ENCODE assay signal across 8 mouse cellular contexts in the genomic region with DNA sequence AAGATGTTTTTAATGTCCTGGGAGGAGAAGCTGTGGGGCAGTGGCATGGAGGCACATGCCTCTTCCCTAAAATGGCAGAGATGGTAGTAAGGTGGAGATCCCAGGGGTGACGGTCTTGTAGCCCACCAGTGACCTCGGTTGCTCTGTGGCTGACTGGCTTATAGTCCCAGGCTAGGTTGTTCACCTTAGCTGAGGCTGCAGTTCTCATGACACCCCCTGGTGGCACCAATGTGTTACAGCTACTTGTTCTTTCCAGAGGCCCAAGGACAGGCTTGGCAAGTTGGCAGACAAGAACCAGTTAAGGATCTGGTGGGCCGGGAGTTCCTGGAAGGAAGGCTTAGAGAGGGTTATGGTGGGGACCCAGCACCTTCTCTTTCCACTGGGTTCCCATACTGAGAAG. TPM values are rescaled to one million over a fixed set of nuclear protein-coding genes. Genes with fewer than 3 reads are reported as not detected.
DNase-seq lines count a peak whose midpoint lies in the region; ATAC-seq and TF ChIP-seq lines count a peak whose summit lies in the region.

No protein-coding gene starts in this region.

- no peak; the same call in 1 of the 2 replicates for ATAC-seq in forebrain, embryonic 15.5 days (replicated peaks)
- peak; percentile 65 for ATAC-seq in erythroblast, adult 5-6 weeks (replicated peaks; ENCODE audit: low FRiP score, poor library complexity, severe bottlenecking)

- peaks cover 20% of the 10 kb centered on the region; the same call in 1 of the 2 replicates for H3K27me3 ChIP-seq in forebrain, embryonic 10.5 days (ENCODE audit: poor library complexity, severe bottlenecking)
- no peaks in the 10 kb centered on the region for H3K27me3 ChIP-seq in forebrain, embryonic 15.5 days
- peaks cover 14% of the 10 kb centered on the region; the same call in 1 of the 2 replicates for H3K27me3 ChIP-seq in hindbrain, embryonic 10.5 days (ENCODE audit: insufficient read depth, poor library complexity, severe bottlenecking)
- H3K27me3 ChIP-seq in small intestine, adult 2 months (ENCODE audit: control insufficient read depth, insufficient read depth, low read length), result no peaks in the 10 kb centered on the region

- H3K36me3 ChIP-seq in forebrain, embryonic 10.5 days (replicated peaks), result no peaks in the 10 kb centered on the region; the same call in 1 of the 2 replicates
- H3K36me3 ChIP-seq in forebrain, embryonic 15.5 days, result peaks cover 3% of the 10 kb centered on the region; the same call in 1 of the 2 replicates
- 0 out of 2 replicates have a peak, but pooled peaks cover 3% of the 10 kb centered on the region for H3K36me3 ChIP-seq in hindbrain, embryonic 10.5 days
- H3K36me3 ChIP-seq in small intestine, adult 2 months (ENCODE audit: control insufficient read depth, insufficient read depth, low read length), result no peaks in the 10 kb centered on the region

- H3K27ac ChIP-seq in forebrain, embryonic 10.5 days, result no peak overlapping the region
- no peak overlapping the region for H3K27ac ChIP-seq in forebrain, embryonic 15.5 days (replicated peaks)
- no peak overlapping the region for H3K27ac ChIP-seq in hindbrain, embryonic 10.5 days
- no peak overlapping the region for H3K27ac ChIP-seq in small intestine, adult 2 months (ENCODE audit: insufficient read depth, low read depth, low read length)

- TF ChIP-seq POLR2A in brain, embryonic 14.5 days (IDR thresholded peaks at IDR 0.05; ENCODE audit: borderline replicate concordance, extremely low read depth, insufficient read depth, insufficient read length, poor library complexity, severe bottlenecking), result no peak
- TF ChIP-seq POLR2A in small intestine, adult 2 months (IDR thresholded peaks at IDR 0.05; ENCODE audit: low read depth, low read length), result no peak

- H3K4me3 ChIP-seq in forebrain, embryonic 10.5 days, result no peak overlapping the region
- no peak overlapping the region for H3K4me3 ChIP-seq in forebrain, embryonic 15.5 days
- H3K4me3 ChIP-seq in hindbrain, embryonic 10.5 days, result no peak overlapping the region
- no peak overlapping the region for H3K4me3 ChIP-seq in small intestine, adult 2 months (ENCODE audit: low read depth, low read length)

- DNase-seq in forebrain, embryonic 10.5 days (ENCODE audit: extremely low spot score, low spot score), result peak; percentile 63
- peak; percentile 88 for DNase-seq in brain, embryonic 14.5 days (ENCODE audit: low read depth)
- peak; percentile 69 for DNase-seq in hindbrain, embryonic 10.5 days (ENCODE audit: low spot score)
- peak; percentile 64 for DNase-seq in left cerebral cortex, adult 11 months (ENCODE audit: low spot score)
- DNase-seq in mesoderm, embryonic 11.5 days (ENCODE audit: low read depth, low spot score), result peak; percentile 86

- H3K4me1 ChIP-seq in forebrain, embryonic 10.5 days, result peaks cover 10% of the 10 kb centered on the region
- peaks cover 22% of the 10 kb centered on the region for H3K4me1 ChIP-seq in forebrain, embryonic 15.5 days
- peaks cover 9% of the 10 kb centered on the region for H3K4me1 ChIP-seq in hindbrain, embryonic 10.5 days (replicated peaks)
- no peaks in the 10 kb centered on the region for H3K4me1 ChIP-seq in small intestine, adult 2 months (ENCODE audit: control insufficient read depth, insufficient read depth, insufficient read length, low read length)

- no peak overlapping the region for H3K4me2 ChIP-seq in forebrain, embryonic 15.5 days (replicated peaks)

- no peak overlapping the region for H3K9ac ChIP-seq in forebrain, embryonic 15.5 days (replicated peaks)

- WGBS in forebrain, embryonic 10.5 days, result 45% methylated on average over 3 of the region's 3 CpGs
- 25% methylated on average over 3 of the region's 3 CpGs for WGBS in forebrain, embryonic 15.5 days
- 44% methylated on average over 3 of the region's 3 CpGs for WGBS in hindbrain, embryonic 10.5 days
- 18% methylated on average over 3 of the region's 3 CpGs for WGBS in small intestine, adult 2 months

- peak; percentile 80 for TF ChIP-seq CTCF in brain, embryonic 14.5 days (IDR thresholded peaks at IDR 0.05; ENCODE audit: borderline replicate concordance, extremely low read depth, insufficient read depth, insufficient read length)
- peak; percentile 76; the same call in 1 of the 2 replicates for TF ChIP-seq CTCF in small intestine, adult 2 months (IDR thresholded peaks at IDR 0.05; ENCODE audit: extremely low read depth, insufficient read length, insufficient replicate concordance, low read depth, low read length)

- no peaks in the 10 kb centered on the region for H3K9me3 ChIP-seq in forebrain, embryonic 10.5 days
- no peaks in the 10 kb centered on the region for H3K9me3 ChIP-seq in forebrain, embryonic 15.5 days
- H3K9me3 ChIP-seq in hindbrain, embryonic 10.5 days, result no peaks in the 10 kb centered on the region

RNA-seq across cellular contexts. Expression of a gene that starts 21.4 kb away (rescaled TPM):
- polyA plus RNA-seq in forebrain, embryonic 10.5 days (2016; fragmentation: Nextera tagmentation; extraction: Ambion mirVana), result 0.44 and 0.45 TPM in 2 replicates
- 0.40 and 1.1 TPM in 2 replicates for polyA plus RNA-seq in forebrain, embryonic 15.5 days (2015; fragmentation: Nextera tagmentation; extraction: Ambion mirVana)
- polyA plus RNA-seq in brain, embryonic 14.5 days (2012; rRNA removed), result 1.4 and 2.0 TPM in 2 replicates
- total RNA-seq in erythroblast, adult 5-6 weeks (2015; ENCODE audit: low replicate concordance), result not detected in 2 replicates
- total RNA-seq in erythroblast, adult 5-6 weeks (2017; ENCODE audit: low replicate concordance), result not detected in 2 replicates
- 1.9 and 2.0 TPM in 2 replicates for polyA plus RNA-seq in hindbrain, embryonic 10.5 days (2016; fragmentation: Nextera tagmentation; extraction: Ambion mirVana)
- 5.5 and 5.9 TPM in 2 replicates for polyA plus RNA-seq in small intestine, adult 2 months (2012; rRNA removed)

RNA-seq across cellular contexts. Expression of a gene that starts 46.8 kb away (rescaled TPM):
- polyA plus RNA-seq in forebrain, embryonic 10.5 days (2016; fragmentation: Nextera tagmentation; extraction: Ambion mirVana), result 0.16 and 0.24 TPM in 2 replicates
- polyA plus RNA-seq in forebrain, embryonic 15.5 days (2015; fragmentation: Nextera tagmentation; extraction: Ambion mirVana), result 1.5 and 3.0 TPM in 2 replicates
- polyA plus RNA-seq in brain, embryonic 14.5 days (2012; rRNA removed), result 2.3 and 2.5 TPM in 2 replicates
- not detected in 2 replicates for total RNA-seq in erythroblast, adult 5-6 weeks (2015; ENCODE audit: low replicate concordance)
- total RNA-seq in erythroblast, adult 5-6 weeks (2017; ENCODE audit: low replicate concordance), result 0.94 TPM in 1 of 2 replicates, not detected in the other
- polyA plus RNA-seq in hindbrain, embryonic 10.5 days (2016; fragmentation: Nextera tagmentation; extraction: Ambion mirVana), result 0.70 and 2.7 TPM in 2 replicates
- polyA plus RNA-seq in small intestine, adult 2 months (2012; rRNA removed), result 0.41 and 0.87 TPM in 2 replicates

RNA-seq across cellular contexts. Expression of a gene that starts 47.0 kb away (rescaled TPM):
- 0.77 and 2.6 TPM in 2 replicates for polyA plus RNA-seq in forebrain, embryonic 10.5 days (2016; fragmentation: Nextera tagmentation; extraction: Ambion mirVana)
- 8.9 and 10.3 TPM in 2 replicates for polyA plus RNA-seq in forebrain, embryonic 15.5 days (2015; fragmentation: Nextera tagmentation; extraction: Ambion mirVana)
- polyA plus RNA-seq in brain, embryonic 14.5 days (2012; rRNA removed), result 50.2 and 85.2 TPM in 2 replicates
- total RNA-seq in erythroblast, adult 5-6 weeks (2015; ENCODE audit: low replicate concordance), result not detected in 2 replicates
- not detected in 2 replicates for total RNA-seq in erythroblast, adult 5-6 weeks (2017; ENCODE audit: low replicate concordance)
- 0.98 and 1.5 TPM in 2 replicates for polyA plus RNA-seq in hindbrain, embryonic 10.5 days (2016; fragmentation: Nextera tagmentation; extraction: Ambion mirVana)
- polyA plus RNA-seq in small intestine, adult 2 months (2012; rRNA removed), result 2.6 and 10.5 TPM in 2 replicates
